Mouse (Mus musculus) embryonic facial prominence, embryonic 12.5 days (tissue): ENCODE results near the gene Kcnh4. TPM values are rescaled to one million over a fixed set of nuclear protein-coding genes. Genes with fewer than 3 reads are reported as not detected.
"Not testable (repeated sequence)": the region's sequence is repeated elsewhere in the genome, so short reads cannot be mapped to it uniquely, and the experiment has no call there.

Experiments used
- ATAC-seq: fragments of 200-750 bp; cut with Nextera tagmentation; 2 replicates; pipeline ENCODE4 v1.8.0; 2017; ENCODE audit not compliant: insufficient number of reproducible peaks, insufficient read depth, low FRiP score, low TSS enrichment
- H3K27ac ChIP-seq: fragments of 300-500 bp; sonication (generic); 2 replicates; pipeline ENCODE4 v1.5.1; 2016; ENCODE audit warnings: mild to moderate bottlenecking
- H3K27me3 ChIP-seq: fragments of 300-500 bp; sonication (generic); 2 replicates; pipeline ENCODE4 v1.6.1; 2016; ENCODE audit warnings: mild to moderate bottlenecking, moderate library complexity
- H3K36me3 ChIP-seq: fragments of 300-500 bp; sonication (generic); 2 replicates; pipeline ENCODE4 v1.6.1; 2016; ENCODE audit warnings: mild to moderate bottlenecking
- H3K4me1 ChIP-seq: fragments of 300-500 bp; sonication (generic); 2 replicates; pipeline ENCODE4 v1.6.1; 2016
- H3K4me2 ChIP-seq: fragments of 300-500 bp; sonication (generic); replicated peaks from 2 replicates; pipeline ENCODE4 v1.6.1; 2016; ENCODE audit warnings: mild to moderate bottlenecking, moderate library complexity
- H3K4me3 ChIP-seq: fragments of 300-500 bp; sonication (generic); 2 replicates; pipeline ENCODE4 v1.5.1; 2016; ENCODE audit warnings: mild to moderate bottlenecking
- H3K9ac ChIP-seq: fragments of 300-500 bp; sonication (generic); 2 replicates; pipeline ENCODE4 v1.6.1; 2016; ENCODE audit warnings: mild to moderate bottlenecking, moderate library complexity
- H3K9me3 ChIP-seq: fragments of 300-500 bp; sonication (generic); 2 replicates; pipeline ENCODE4 v1.6.1; 2016; ENCODE audit warnings: mild to moderate bottlenecking, moderate library complexity
- WGBS: fragments of 180-500 bp; shearing (Covaris S2); methylation state at CpG from one replicate; pipeline ENCODE4 v1.1.7; 2016; 5-methylcytosine and 5-hydroxymethylcytosine counted together
- polyA plus RNA-seq: library from polyadenylated mRNA; unstranded; fragments of >200 nt; fragmentation: Nextera tagmentation; extraction: Ambion mirVana; gene quantifications from 2 replicates; pipeline ENCODE4 v1.2.1, GENCODE M21; 2016

The Kcnh4 gene
- polyA plus RNA-seq = 0.46 and 0.55 TPM in 2 replicates

DNA sequence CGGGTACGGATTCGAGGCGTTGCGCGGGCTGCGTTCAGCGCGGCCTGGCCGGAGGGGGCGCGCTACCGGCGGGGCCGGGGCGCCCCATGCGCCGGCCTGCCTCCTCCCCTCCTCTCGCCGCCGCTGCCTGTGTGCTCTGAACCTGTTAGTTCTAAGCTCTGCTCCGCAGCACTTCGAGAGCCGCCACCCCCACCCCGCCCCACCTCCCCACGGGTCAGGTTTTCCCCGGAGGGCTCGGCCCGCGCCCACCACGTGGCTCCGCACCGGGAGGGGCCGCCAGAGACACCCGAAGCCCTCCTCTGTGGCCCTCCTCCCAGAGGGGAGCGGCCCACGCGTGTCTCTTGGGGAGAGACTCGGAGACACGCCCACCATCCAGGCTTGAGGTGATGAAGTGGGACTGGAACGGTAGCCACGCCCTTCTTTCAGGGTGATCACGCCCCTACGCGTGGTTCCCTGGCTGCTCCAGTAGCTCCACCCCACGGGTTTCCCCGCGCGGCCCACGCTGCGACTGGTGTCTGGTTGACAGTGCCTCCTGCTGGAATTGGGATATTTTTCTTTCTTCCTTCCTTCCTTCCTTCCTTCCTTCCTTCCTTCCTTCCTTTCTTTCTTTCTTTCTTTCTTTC lies at the start of gene Kcnh4:
Gene Kcnh4 (minus strand): TSS at position 332 of the 623 bp plus-strand sequence.
- Histone ChIP-seq H3K4me2 (peak within 1 kb of the TSS; percentile 58), H3K4me3 (peak within 1 kb of the TSS; percentile 32), H3K36me3 (no peaks in the 10 kb centered on the region), H3K27me3 (peaks cover 54% of the 10 kb centered on the region), H3K9me3 (no peaks in the 10 kb centered on the region), H3K9ac (no peak within 1 kb of the TSS; the same call in 1 of the 2 replicates), H3K4me1 (peaks cover 12% of the 10 kb centered on the region), H3K27ac (no peak within 1 kb of the TSS)
- no peak for ATAC-seq
- WGBS = 2% methylated on average over 50 of the region's 51 CpGs

DNA sequence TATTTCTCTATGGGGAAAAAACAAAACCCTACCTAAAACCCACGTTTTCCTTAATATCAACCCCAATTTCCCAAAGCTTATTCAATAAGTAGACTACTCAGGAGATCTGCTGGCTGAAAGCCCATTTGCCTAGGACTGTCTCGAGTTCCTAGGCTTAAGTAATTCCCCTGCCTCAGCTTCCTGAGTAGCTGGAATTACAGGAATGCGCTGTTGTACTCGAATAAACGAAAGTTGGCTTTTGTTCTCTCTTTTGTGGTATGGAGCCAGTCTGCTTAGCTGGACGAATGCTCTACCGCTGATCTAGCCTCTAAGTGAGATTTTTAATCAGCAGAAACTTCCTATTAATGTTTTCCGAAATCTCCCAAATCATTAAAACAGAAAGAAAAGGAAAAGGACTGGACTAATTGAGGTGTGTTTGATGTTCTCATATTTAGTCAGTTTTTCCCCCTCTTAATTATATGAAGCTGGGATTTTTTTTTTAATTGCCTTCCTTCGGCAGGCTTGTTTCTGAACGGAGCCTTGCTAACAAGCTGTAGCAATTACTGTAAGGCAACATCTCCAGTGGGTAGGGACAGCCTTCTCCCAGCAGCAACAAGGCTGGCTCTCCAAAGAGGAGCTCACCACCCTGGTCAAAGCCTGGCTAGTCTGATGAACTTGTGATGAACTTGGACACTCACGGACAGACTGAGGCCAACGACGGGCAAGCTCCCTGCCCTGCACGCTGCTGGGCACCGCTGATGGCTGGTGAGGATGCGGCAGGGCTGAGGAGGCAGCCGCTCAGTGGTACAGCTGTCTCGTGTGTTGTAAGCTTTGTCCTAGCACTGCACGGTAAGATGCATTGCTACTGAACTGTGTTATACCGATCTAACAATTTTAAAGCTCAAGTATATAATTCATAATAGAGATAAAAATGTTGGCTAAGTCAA lies 46.9 kb upstream of the Kcnh4 start:
- ATAC-seq = no peak
- Histone ChIP-seq H3K36me3 (peaks cover 24% of the 10 kb centered on the region), H3K4me2 (no peak overlapping the region), H3K9me3 (no peaks in the 10 kb centered on the region), H3K27ac (no peak overlapping the region), H3K27me3 (no peaks in the 10 kb centered on the region), H3K9ac (no peak overlapping the region), H3K4me1 (0 out of 2 replicates have a peak, but pooled peaks cover 9% of the 10 kb centered on the region), H3K4me3 (no peak overlapping the region)
- WGBS = 69% methylated on average over 20 of the region's 20 CpGs

DNA sequence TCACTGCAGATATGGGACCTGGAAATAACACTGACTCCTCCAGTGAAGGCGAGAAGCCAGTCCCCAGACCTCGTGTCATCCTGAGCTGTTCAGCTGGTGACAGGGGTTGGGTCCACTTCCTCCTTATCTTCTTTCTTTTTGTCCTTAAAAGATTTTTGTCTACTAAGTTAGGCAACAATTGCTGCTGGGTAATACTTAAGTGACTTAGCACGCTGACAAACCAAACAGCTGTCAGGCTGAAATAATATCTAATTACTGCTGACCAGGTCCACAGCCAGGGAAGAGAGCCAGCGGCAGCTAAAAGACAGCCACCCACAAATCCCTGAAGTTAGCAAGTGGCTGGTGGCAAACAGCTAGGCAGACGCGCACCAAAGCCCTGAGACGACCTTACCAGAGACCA lies 45.8 kb upstream of the Kcnh4 start:
- Histone ChIP-seq H3K4me1 (0 out of 2 replicates have a peak, but pooled peaks cover 6% of the 10 kb centered on the region), H3K9me3 (no peaks in the 10 kb centered on the region), H3K4me3 (no peak overlapping the region), H3K9ac (no peak overlapping the region), H3K4me2 (no peak overlapping the region), H3K27me3 (no peaks in the 10 kb centered on the region), H3K27ac (no peak overlapping the region), H3K36me3 (peaks cover 33% of the 10 kb centered on the region)
- WGBS = 67% methylated on average over 7 of the region's 7 CpGs
- ATAC-seq = no peak

DNA sequence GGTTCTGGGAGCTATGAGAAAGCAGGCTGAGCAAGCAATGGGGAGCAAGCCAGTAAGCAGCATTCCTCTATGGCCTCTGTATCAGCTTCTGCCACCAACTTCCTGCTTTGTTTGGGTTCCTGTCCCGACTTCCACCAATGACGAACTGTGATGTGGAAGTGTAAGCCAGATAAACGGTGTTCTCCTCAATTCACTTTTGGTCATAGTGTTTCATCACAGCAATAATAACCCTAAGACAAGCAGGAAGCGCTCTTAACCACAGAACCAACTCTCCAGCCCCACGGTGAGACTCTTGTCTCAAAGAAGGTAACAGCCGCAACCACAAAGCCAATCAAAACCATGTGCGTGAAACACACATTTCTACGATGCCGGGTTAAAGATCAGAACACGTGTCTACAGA lies 44.7 kb upstream of the Kcnh4 start:
- Histone ChIP-seq H3K27ac (no peak overlapping the region), H3K27me3 (no peaks in the 10 kb centered on the region), H3K4me3 (no peak overlapping the region), H3K4me1 (0 out of 2 replicates have a peak, but pooled peaks cover 2% of the 10 kb centered on the region), H3K36me3 (peaks cover 33% of the 10 kb centered on the region), H3K4me2 (no peak overlapping the region), H3K9ac (no peak overlapping the region), H3K9me3 (no peaks in the 10 kb centered on the region)
- no peak for ATAC-seq
- 88% methylated on average over 10 of the region's 10 CpGs for WGBS

DNA sequence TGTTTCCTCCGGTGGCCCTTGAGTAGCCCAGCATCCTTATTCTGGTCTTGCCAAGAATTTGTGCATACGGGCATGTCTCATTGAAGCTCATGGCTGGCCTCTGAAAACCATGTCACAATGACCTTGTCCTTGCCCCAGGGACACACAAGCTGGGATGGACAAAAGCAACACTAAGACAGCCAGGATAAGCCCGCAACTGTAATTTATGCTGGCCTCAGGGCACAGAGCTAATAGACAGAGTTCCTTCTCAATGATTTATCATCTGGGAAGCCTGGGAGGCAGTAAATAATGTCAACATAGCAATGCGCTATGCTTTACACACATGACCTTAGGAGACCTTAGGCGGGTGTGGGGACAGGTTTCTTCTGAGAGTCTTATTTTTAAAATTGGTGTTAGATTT lies 39.7 kb upstream of the Kcnh4 start:
- Histone ChIP-seq H3K36me3 (peaks cover 41% of the 10 kb centered on the region), H3K4me2 (no peak overlapping the region), H3K4me1 (no peaks in the 10 kb centered on the region), H3K9me3 (no peaks in the 10 kb centered on the region), H3K9ac (no peak overlapping the region), H3K27ac (no peak overlapping the region), H3K27me3 (no peaks in the 10 kb centered on the region), H3K4me3 (no peak overlapping the region)
- WGBS = 80% methylated on average over 5 of the region's 5 CpGs
- ATAC-seq = no peak

DNA sequence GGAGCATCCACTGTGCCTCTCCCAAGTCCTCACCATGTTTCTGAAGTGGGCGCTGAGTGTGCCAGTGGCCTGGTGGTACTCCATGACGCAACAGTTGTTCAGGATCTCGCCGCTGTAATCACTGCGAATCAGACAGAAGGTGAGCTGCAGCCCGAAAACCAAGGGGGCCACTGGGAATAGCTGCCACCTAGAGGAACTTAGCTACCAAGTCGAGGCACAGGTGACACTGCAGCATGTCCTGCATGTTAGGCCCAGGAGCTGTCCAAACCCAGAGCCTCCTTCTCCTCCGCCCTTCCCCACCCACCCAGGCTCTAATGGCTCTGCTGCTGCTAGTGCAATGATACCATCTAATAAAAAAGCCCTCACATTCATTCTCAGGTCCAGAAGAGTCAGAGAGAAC lies 36.8 kb upstream of the Kcnh4 start:
- no peak overlapping the region for H3K4me3 ChIP-seq
- no peak overlapping the region for H3K9ac ChIP-seq
- H3K36me3 ChIP-seq = peaks cover 22% of the 10 kb centered on the region
- H3K27me3 ChIP-seq = no peaks in the 10 kb centered on the region
- no peak overlapping the region for H3K4me2 ChIP-seq
- H3K4me1 ChIP-seq = no peaks in the 10 kb centered on the region
- no peaks in the 10 kb centered on the region for H3K9me3 ChIP-seq
- 66% methylated on average over 8 of the region's 8 CpGs for WGBS
- H3K27ac ChIP-seq = no peak overlapping the region
- ATAC-seq = no peak

DNA sequence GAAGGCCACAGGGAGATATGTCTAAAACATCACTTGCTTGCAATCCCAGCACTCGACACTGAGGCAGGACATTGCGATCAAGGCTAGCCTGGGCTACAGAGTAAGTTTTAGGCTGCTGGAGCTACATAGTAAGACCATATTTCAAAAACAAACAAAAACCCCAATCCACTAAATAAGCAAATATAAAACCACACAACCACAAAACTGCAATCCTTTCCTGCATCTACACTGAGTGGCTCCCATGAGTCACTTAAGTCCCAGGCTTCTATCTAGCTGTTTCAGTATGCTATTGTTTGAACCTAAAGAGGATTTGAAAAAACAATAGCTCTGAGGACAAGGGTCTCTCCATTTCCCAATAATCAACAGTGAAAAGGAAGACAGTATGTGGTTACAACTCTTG lies 35.6 kb upstream of the Kcnh4 start:
- no peak for ATAC-seq

DNA sequence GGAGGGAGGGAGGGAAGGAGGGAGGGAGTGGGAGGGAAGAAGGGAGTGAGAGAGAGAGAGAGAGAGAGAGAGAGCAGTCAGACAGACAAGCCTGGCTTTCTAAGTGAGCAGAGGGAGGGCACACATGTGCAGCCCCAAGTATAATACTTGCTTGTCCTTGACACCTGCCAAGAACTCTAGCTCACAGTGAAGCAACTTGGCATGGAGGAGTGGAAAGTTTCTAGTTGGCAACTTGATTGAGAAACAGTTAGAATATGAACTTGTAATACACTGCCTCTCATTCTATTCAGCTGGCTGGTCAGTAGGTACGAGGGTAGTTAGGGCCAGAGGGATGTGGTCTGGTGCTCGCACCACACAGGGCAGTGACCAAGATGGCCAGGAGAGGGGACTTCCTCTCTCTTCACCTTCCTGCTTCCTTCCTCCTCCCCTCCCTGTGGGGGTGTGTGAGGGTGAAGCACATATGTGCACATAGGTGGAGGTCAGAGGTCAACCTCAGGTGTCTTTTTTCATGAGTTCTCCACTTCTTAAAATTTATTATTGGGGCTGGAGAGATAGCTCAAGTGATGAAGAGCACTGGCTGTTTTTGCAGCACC lies 31.8 kb upstream of the Kcnh4 start:
- ATAC-seq = no peak
- H3K36me3 ChIP-seq = peaks cover 12% of the 10 kb centered on the region
- 84% methylated on average over 2 of the region's 2 CpGs for WGBS

More for the DNA sequence above, 35.6 kb upstream of the Kcnh4 start:
- no peak overlapping the region for H3K9ac ChIP-seq
- H3K27ac ChIP-seq = no peak overlapping the region
- no peaks in the 10 kb centered on the region for H3K27me3 ChIP-seq
- H3K36me3 ChIP-seq = peaks cover 15% of the 10 kb centered on the region
- H3K4me2 ChIP-seq = no peak overlapping the region
- no peaks in the 10 kb centered on the region for H3K4me1 ChIP-seq
- no peaks in the 10 kb centered on the region for H3K9me3 ChIP-seq
- whole genome bisulfite sequencing = 81% methylated on average over 2 of the region's 2 CpGs
- H3K4me3 ChIP-seq = no peak overlapping the region

DNA sequence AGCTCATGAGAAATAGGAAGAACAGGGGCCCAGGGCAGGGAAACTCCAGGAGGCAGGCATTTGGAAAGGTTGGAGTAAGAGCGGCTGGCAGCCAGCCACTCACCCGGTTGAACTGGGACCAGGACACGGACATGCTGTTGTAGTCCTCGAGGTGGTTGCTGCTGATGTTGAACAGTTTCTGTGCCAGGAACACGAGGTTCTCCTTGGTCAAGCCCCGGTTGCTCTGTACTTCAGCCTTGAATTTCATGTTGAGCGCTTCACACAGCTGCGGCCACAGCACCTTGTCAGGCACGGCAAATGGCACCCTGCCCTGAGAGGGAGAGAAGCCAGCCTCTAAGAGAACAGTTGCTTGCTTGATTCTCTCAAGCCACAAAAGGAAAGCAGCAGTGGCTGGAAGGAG lies 30.9 kb upstream of the Kcnh4 start:
- not testable (repeated sequence) for H3K27me3 ChIP-seq, H3K9ac ChIP-seq, ATAC-seq, H3K36me3 ChIP-seq, H3K4me3 ChIP-seq, H3K9me3 ChIP-seq, H3K4me2 ChIP-seq
- Histone ChIP-seq H3K27ac (peak overlapping the region; percentile 32), H3K4me1 (peaks cover 20% of the 10 kb centered on the region; the same call in 1 of the 2 replicates)
- 84% methylated on average over 9 of the region's 9 CpGs for WGBS

More for the DNA sequence above, 31.8 kb upstream of the Kcnh4 start:
- Histone ChIP-seq H3K9me3 (no peaks in the 10 kb centered on the region), H3K9ac (no peak overlapping the region), H3K4me1 (peaks cover 17% of the 10 kb centered on the region; the same call in 1 of the 2 replicates), H3K27me3 (no peaks in the 10 kb centered on the region), H3K27ac (no peak overlapping the region), H3K4me3 (no peak overlapping the region), H3K4me2 (no peak overlapping the region)

DNA sequence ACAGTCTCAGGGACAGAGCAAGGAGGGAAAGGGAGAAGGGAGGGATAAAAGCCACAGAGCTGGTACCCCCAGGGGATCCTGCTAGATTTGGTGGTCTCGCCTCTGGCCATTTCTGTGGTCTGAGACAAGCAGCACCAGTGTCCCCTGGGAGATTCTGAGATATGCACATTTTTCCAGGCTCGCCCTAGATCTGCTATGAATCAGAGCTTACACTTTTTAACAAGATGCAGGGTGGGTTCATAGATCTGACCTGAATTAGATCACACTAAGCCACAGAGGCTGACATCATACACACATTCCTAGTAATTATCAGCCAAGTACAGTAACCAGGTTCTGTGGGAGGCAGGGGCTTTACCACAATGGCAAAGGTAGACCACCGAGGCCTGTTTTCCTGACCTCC lies 30.0 kb upstream of the Kcnh4 start:
- Histone ChIP-seq H3K4me2 (no peak overlapping the region), H3K4me3 (no peak overlapping the region), H3K9me3 (no peaks in the 10 kb centered on the region), H3K36me3 (peaks cover 8% of the 10 kb centered on the region; the same call in 1 of the 2 replicates), H3K4me1 (peaks cover 20% of the 10 kb centered on the region; the same call in 1 of the 2 replicates), H3K27ac (peak overlapping the region; percentile 32; the same call in 1 of the 2 replicates), H3K27me3 (no peaks in the 10 kb centered on the region), H3K9ac (no peak overlapping the region)
- WGBS = 59% methylated on average over 3 of the region's 3 CpGs
- ATAC-seq = no peak

DNA sequence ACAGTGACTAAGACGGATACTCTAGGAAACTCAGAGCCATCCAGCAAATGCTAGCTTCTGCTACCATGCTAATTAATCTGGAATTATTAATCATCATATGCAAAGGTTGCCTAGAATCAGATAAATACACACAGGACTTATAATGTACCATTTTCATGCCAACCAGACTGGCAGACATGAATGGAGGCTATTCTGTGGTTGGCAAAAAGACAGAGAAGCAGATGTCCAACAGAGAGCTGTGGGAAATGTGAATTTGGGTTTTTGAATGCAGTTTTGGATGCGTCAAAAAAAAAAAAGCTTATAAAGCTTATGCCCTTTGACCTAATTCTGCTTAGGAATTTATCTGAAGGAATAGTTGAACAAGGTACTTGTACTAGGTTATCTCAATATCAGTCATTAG lies 26.0 kb upstream of the Kcnh4 start:
- peaks cover 20% of the 10 kb centered on the region; the same call in 1 of the 2 replicates for H3K4me1 ChIP-seq
- 92% methylated on average over 2 of the region's 2 CpGs for WGBS
- peaks cover 27% of the 10 kb centered on the region for H3K36me3 ChIP-seq
- H3K27me3 ChIP-seq = no peaks in the 10 kb centered on the region
- no peak overlapping the region for H3K4me2 ChIP-seq
- H3K27ac ChIP-seq = no peak overlapping the region
- no peak overlapping the region for H3K9ac ChIP-seq
- no peaks in the 10 kb centered on the region for H3K9me3 ChIP-seq
- ATAC-seq = no peak
- H3K4me3 ChIP-seq = no peak overlapping the region
